Mouse (Mus musculus) lung, postnatal 0 days (tissue): Measurements from ENCODE around the gene Abhd16b. TPM values are rescaled to one million over a fixed set of nuclear protein-coding genes. Genes with fewer than 3 reads are reported as not detected.

Experiments
- ATAC-seq: fragments of 200-750 bp; cut with Nextera tagmentation; 2 replicates; pipeline ENCODE4 v1.8.0; 2017; ENCODE audit warnings: moderate library complexity
- DNase-seq: peaks from one replicate; pipeline ENCODE4 v3.0.0-alpha.2; 2016; ENCODE audit warnings: low spot score
- H3K27ac ChIP-seq: fragments of 300-500 bp; sonication (generic); 2 replicates; pipeline ENCODE4 v1.5.1; 2014; ENCODE audit warnings: antibody characterized with exemption, mild to moderate bottlenecking, low read length, mixed read lengths
- H3K27me3 ChIP-seq: fragments of 300-500 bp; sonication (generic); replicated peaks from 2 replicates; pipeline ENCODE4 v1.6.1; 2014; ENCODE audit warnings: low read length, mixed read lengths; ENCODE audit not compliant: insufficient read depth
- H3K36me3 ChIP-seq: fragments of 300-500 bp; sonication (generic); 2 replicates; pipeline ENCODE4 v1.6.1; 2014; ENCODE audit warnings: low read length, mixed read lengths; ENCODE audit not compliant: insufficient read depth
- H3K4me1 ChIP-seq: fragments of 300-500 bp; sonication (generic); 2 replicates; pipeline ENCODE4 v1.6.1; 2014; ENCODE audit warnings: antibody characterized with exemption, low read depth, low read length, mixed read lengths; ENCODE audit not compliant: insufficient read depth
- H3K4me2 ChIP-seq: fragments of 300-500 bp; sonication (generic); replicated peaks from 2 replicates; pipeline ENCODE4 v1.6.1; 2014; ENCODE audit warnings: low read depth, mild to moderate bottlenecking, low read length, moderate library complexity, mixed read lengths
- H3K4me3 ChIP-seq: fragments of 300-500 bp; sonication (generic); 2 replicates; pipeline ENCODE4 v1.5.1; 2014; ENCODE audit warnings: low read depth, low read length
- H3K9ac ChIP-seq: fragments of 300-500 bp; sonication (generic); replicated peaks from 2 replicates; pipeline ENCODE4 v1.6.1; 2014; ENCODE audit warnings: low read depth, mild to moderate bottlenecking
- H3K9me3 ChIP-seq: fragments of 300-500 bp; sonication (generic); 2 replicates; pipeline ENCODE4 v1.6.1; 2016; ENCODE audit warnings: low read length, mixed read lengths
- CTCF ChIP-seq: IDR thresholded peaks from 2 replicates; pipeline ENCODE4 v1.5.1; 2016; ENCODE audit warnings: antibody characterized with exemption, mild to moderate bottlenecking
- EP300 ChIP-seq: IDR thresholded peaks from 2 replicates; pipeline ENCODE4 v1.6.1; 2016; ENCODE audit warnings: antibody characterized with exemption, mild to moderate bottlenecking, control low read depth
- WGBS: fragments of 180-500 bp; shearing (Covaris S2); extraction: QIAGEN DNeasy Blood & Tissue Kit; methylation state at CpG from one replicate; pipeline ENCODE4 v1.1.7; 2014; 5-methylcytosine and 5-hydroxymethylcytosine counted together
- polyA plus RNA-seq: library from polyadenylated mRNA; unstranded; fragments of >200 nt; fragmentation: Nextera tagmentation; extraction: Ambion mirVana; gene quantifications from 2 replicates; pipeline ENCODE4 v1.2.1, GENCODE M21; 2015

The Abhd16b gene
- polyA plus RNA-seq, 1 experiment from 2014 or later = 0.21 TPM

GRCm38 (mm10) chr2:181459153-181459672, 33.8 kb upstream of the Abhd16b start, which contains the start of gene Zbtb46:
TSS of gene Zbtb46 (minus strand) at chr2:181459426.
- Histone ChIP-seq H3K9me3 (no peaks in the 10 kb centered on the region), H3K36me3 (no peaks in the 10 kb centered on the region), H3K4me3 (peak within 1 kb of the TSS; percentile 89), H3K27ac (peak within 1 kb of the TSS; percentile 83), H3K9ac (peak within 1 kb of the TSS; percentile 57), H3K4me1 (no peaks in the 10 kb centered on the region), H3K4me2 (peak within 1 kb of the TSS; percentile 98), H3K27me3 (no peaks in the 10 kb centered on the region)
- 0% methylated on average over 22 of the region's 83 CpGs for WGBS
- ATAC-seq (peak; percentile 93), DNase-seq (peak; percentile 84)
- no peak for TF ChIP-seq EP300
- TF ChIP-seq CTCF = no peak

- Histone ChIP-seq H3K27ac (peak overlapping the region; percentile 66), H3K4me2 (peak overlapping the region; percentile 98), H3K9ac (peak overlapping the region; percentile 29; the same call in 1 of the 2 replicates), H3K4me3 (peak overlapping the region; percentile 89), H3K36me3 (no peaks in the 10 kb centered on the region), H3K4me1 (no peaks in the 10 kb centered on the region), H3K9me3 (no peaks in the 10 kb centered on the region), H3K27me3 (no peaks in the 10 kb centered on the region)
- DNase-seq (peak; percentile 77), ATAC-seq (peak; percentile 46)
- under 1% methylated on average over 66 of the region's 71 CpGs for WGBS
- TF ChIP-seq CTCF = peak; percentile 33
- TF ChIP-seq EP300 = no peak
Observed at GRCm38 (mm10) chr2:181459673-181460621, 33.1 kb upstream of the Abhd16b start.

GRCm38 (mm10) chr2:181461536-181462100, 31.4 kb upstream of the Abhd16b start:
- WGBS = 71% methylated on average over 1 of the region's 1 CpGs
- ATAC-seq = no peak

GRCm38 (mm10) chr2:181462604-181463003, 30.4 kb upstream of the Abhd16b start:
- Histone ChIP-seq H3K4me3 (no peak overlapping the region), H3K9me3 (no peaks in the 10 kb centered on the region), H3K27me3 (no peaks in the 10 kb centered on the region), H3K36me3 (no peaks in the 10 kb centered on the region), H3K4me2 (no peak overlapping the region), H3K9ac (no peak overlapping the region), H3K4me1 (no peaks in the 10 kb centered on the region), H3K27ac (no peak overlapping the region)
- TF ChIP-seq CTCF = no peak
- no peak for TF ChIP-seq EP300
- WGBS = 76% methylated on average over 1 of the region's 1 CpGs
- no peak for ATAC-seq
- no peak for DNase-seq

More at GRCm38 (mm10) chr2:181461536-181462100, 31.4 kb upstream of the Abhd16b start:
- no peak overlapping the region for H3K4me2 ChIP-seq
- TF ChIP-seq CTCF (no peak), EP300 (no peak)
- H3K9ac ChIP-seq = no peak overlapping the region
- no peak overlapping the region for H3K27ac ChIP-seq
- no peaks in the 10 kb centered on the region for H3K36me3 ChIP-seq
- no peak for DNase-seq
- no peaks in the 10 kb centered on the region for H3K9me3 ChIP-seq
- no peak overlapping the region for H3K4me3 ChIP-seq
- no peaks in the 10 kb centered on the region for H3K4me1 ChIP-seq
- no peaks in the 10 kb centered on the region for H3K27me3 ChIP-seq

- no peak overlapping the region for H3K4me3 ChIP-seq
- no peaks in the 10 kb centered on the region for H3K4me1 ChIP-seq
- ATAC-seq = peak; percentile 48
- H3K27ac ChIP-seq = no peak overlapping the region
- H3K4me2 ChIP-seq = no peak overlapping the region
- H3K9me3 ChIP-seq = no peaks in the 10 kb centered on the region
- peak; percentile 86 for DNase-seq
- no peaks in the 10 kb centered on the region for H3K36me3 ChIP-seq
- 38% methylated on average over 7 of the region's 7 CpGs for WGBS
- H3K27me3 ChIP-seq = no peaks in the 10 kb centered on the region
- TF ChIP-seq EP300 = no peak
- 0 out of 2 replicates have a peak, but pooled peaks have one; percentile 1 for TF ChIP-seq CTCF
- no peak overlapping the region for H3K9ac ChIP-seq
Observed at GRCm38 (mm10) chr2:181463008-181463738, 29.8 kb upstream of the Abhd16b start.
